Mouse (Mus musculus) intestine, embryonic 15.5 days (tissue): ENCODE measurements around the gene Cdc42bpa. TPM values are rescaled to one million over a fixed set of nuclear protein-coding genes. Genes with fewer than 3 reads are reported as not detected.

Experiments
- ATAC-seq: fragments of 200-750 bp; cut with Nextera tagmentation; 2 replicates; pipeline ENCODE4 v1.8.0; 2017; ENCODE audit warnings: moderate TSS enrichment, moderate library complexity
- H3K27ac ChIP-seq: fragments of 300-500 bp; sonication (generic); 2 replicates; pipeline ENCODE4 v1.5.1; 2015; ENCODE audit warnings: mild to moderate bottlenecking, inconsistent platforms
- H3K27me3 ChIP-seq: fragments of 300-500 bp; sonication (generic); replicated peaks from 2 replicates; pipeline ENCODE4 v1.6.1; 2015; ENCODE audit warnings: inconsistent platforms
- H3K36me3 ChIP-seq: fragments of 300-500 bp; sonication (generic); 2 replicates; pipeline ENCODE4 v1.6.1; 2015; ENCODE audit warnings: inconsistent platforms
- H3K4me1 ChIP-seq: fragments of 300-500 bp; sonication (generic); replicated peaks from 2 replicates; pipeline ENCODE4 v1.6.1; 2015; ENCODE audit warnings: inconsistent platforms
- H3K4me2 ChIP-seq: fragments of 300-500 bp; sonication (generic); replicated peaks from 2 replicates; pipeline ENCODE4 v1.6.1; 2015; ENCODE audit warnings: mild to moderate bottlenecking, inconsistent platforms
- H3K4me3 ChIP-seq: fragments of 300-500 bp; sonication (generic); replicated peaks from 2 replicates; pipeline ENCODE4 v1.5.1; 2015; ENCODE audit warnings: inconsistent platforms
- H3K9ac ChIP-seq: fragments of 300-500 bp; sonication (generic); 2 replicates; pipeline ENCODE4 v1.6.1; 2015; ENCODE audit warnings: inconsistent platforms
- H3K9me3 ChIP-seq: fragments of 300-500 bp; sonication (generic); 2 replicates; pipeline ENCODE4 v1.6.1; 2016; ENCODE audit warnings: inconsistent platforms
- WGBS: fragments of 180-500 bp; shearing (Covaris S2); methylation state at CpG from one replicate; pipeline ENCODE4 v1.1.7; 2015; 5-methylcytosine and 5-hydroxymethylcytosine counted together
- polyA plus RNA-seq: library from polyadenylated mRNA; unstranded; fragments of >200 nt; fragmentation: Nextera tagmentation; extraction: Ambion mirVana; gene quantifications from 2 replicates; pipeline ENCODE4 v1.2.1, GENCODE M21; 2015

Gene Cdc42bpa
- polyA plus RNA-seq, 1 experiment from 2014 or later, result 12.4 TPM

- ATAC-seq, result no peak
- 0 out of 2 replicates have a peak, but pooled peaks cover 3% of the 10 kb centered on the region for H3K36me3 ChIP-seq
- H3K27ac ChIP-seq, result no peak overlapping the region
- whole genome bisulfite sequencing, result 86% methylated on average over 9 of the region's 9 CpGs
- H3K4me2 ChIP-seq, result no peak overlapping the region
- H3K4me3 ChIP-seq, result no peak overlapping the region
- peaks cover 14% of the 10 kb centered on the region for H3K4me1 ChIP-seq
- no peaks in the 10 kb centered on the region for H3K27me3 ChIP-seq
- no peak overlapping the region for H3K9ac ChIP-seq
- no peaks in the 10 kb centered on the region for H3K9me3 ChIP-seq
Observed at GRCm38 (mm10) chr1:180178340-180178739, 218.1 kb downstream of the Cdc42bpa start.

DNA sequence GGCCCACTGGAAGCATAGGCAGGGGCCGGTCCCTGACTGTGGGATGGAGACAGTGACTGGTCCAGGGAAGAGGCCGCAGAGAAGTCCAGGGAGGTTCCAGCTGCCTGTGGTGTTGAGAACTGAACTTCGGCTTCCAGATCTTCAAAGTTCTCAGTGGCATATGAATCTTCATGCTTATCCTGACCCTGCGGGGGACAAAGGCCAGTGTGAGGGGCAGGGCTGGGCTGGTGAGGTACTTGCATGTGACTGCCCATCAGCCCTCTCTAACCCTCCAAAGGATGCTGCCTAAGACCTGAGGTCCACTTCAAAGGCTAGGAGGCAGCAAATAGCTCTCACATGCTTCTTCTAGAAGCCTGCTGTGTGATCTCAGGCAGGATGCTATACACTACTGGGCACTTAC is 218.8 kb downstream of the Cdc42bpa start:
- 0 out of 2 replicates have a peak, but pooled peaks cover 3% of the 10 kb centered on the region for H3K36me3 ChIP-seq
- no peaks in the 10 kb centered on the region for H3K9me3 ChIP-seq
- H3K4me2 ChIP-seq, result no peak overlapping the region
- H3K4me1 ChIP-seq, result peaks cover 18% of the 10 kb centered on the region
- no peak overlapping the region for H3K4me3 ChIP-seq
- no peak overlapping the region for H3K27ac ChIP-seq
- no peak for ATAC-seq
- WGBS, result 94% methylated on average over 4 of the region's 4 CpGs
- H3K27me3 ChIP-seq, result no peaks in the 10 kb centered on the region
- no peak overlapping the region for H3K9ac ChIP-seq

- Histone ChIP-seq H3K9ac (no peak overlapping the region), H3K27me3 (no peaks in the 10 kb centered on the region), H3K4me2 (no peak overlapping the region), H3K4me3 (no peak overlapping the region), H3K9me3 (no peaks in the 10 kb centered on the region), H3K27ac (no peak overlapping the region), H3K36me3 (0 out of 2 replicates have a peak, but pooled peaks cover 3% of the 10 kb centered on the region), H3K4me1 (peaks cover 20% of the 10 kb centered on the region)
- 90% methylated on average over 2 of the region's 2 CpGs for WGBS
- no peak for ATAC-seq
Observed at GRCm38 (mm10) chr1:180179840-180180239, 219.6 kb downstream of the Cdc42bpa start.

DNA sequence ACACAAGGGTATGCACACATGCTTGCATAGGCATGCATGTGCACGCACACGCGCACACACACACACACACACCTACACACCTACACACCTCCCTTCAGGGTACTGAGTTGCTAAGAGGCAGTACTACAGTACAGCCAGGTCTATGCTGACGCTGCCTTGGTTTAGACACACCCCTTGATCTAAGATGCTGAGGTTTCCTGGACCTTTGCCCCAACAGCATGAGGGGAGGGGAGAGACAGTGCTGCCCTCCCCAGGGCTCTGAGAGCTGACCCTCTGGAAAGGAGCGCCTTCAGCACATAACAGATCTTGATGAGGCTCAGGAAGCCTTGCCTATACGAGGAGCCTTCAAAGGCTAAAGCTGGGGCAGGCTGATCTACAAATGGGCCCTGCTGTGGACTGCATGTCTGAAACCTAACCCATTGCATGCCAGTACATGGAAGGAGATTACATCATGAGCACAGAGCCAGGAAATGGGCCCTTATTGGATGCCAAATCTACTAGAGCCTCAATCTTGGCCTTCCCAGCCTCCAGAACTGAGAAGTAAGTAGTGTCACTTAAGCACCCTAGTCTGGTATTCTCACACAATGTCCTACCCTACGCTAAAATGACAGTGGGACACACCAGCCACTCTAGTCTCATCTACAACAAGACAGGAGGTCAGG is 221.2 kb downstream of the Cdc42bpa start:
- Histone ChIP-seq H3K4me2 (no peak overlapping the region), H3K27ac (no peak overlapping the region), H3K4me1 (peaks cover 34% of the 10 kb centered on the region), H3K9me3 (no peaks in the 10 kb centered on the region), H3K36me3 (0 out of 2 replicates have a peak, but pooled peaks cover 3% of the 10 kb centered on the region), H3K27me3 (no peaks in the 10 kb centered on the region), H3K9ac (no peak overlapping the region), H3K4me3 (no peak overlapping the region)
- WGBS, result 80% methylated on average over 7 of the region's 7 CpGs
- no peak for ATAC-seq

DNA sequence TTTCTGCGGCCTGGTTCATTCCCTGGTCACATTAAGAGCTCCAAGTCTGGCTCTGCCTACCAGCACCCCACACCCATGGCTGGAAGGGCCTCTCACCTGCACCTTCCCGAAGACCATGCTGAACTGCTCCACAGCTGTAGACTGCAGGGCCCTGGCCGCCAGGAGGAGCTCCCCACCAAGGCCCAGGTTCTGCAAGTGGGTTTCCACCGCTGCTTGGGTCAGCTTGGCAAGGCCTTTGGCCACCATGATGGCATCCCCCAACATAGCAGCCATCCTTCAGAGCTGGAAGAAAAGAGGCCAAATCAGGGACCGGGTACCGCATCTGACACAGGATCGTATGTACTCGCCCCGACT is 221.7 kb downstream of the Cdc42bpa start:
- Histone ChIP-seq H3K36me3 (0 out of 2 replicates have a peak, but pooled peaks cover 3% of the 10 kb centered on the region), H3K4me1 (peaks cover 37% of the 10 kb centered on the region), H3K27me3 (no peaks in the 10 kb centered on the region), H3K4me3 (no peak overlapping the region), H3K4me2 (no peak overlapping the region), H3K9me3 (no peaks in the 10 kb centered on the region), H3K9ac (no peak overlapping the region), H3K27ac (peak overlapping the region; percentile 37; the same call in 1 of the 2 replicates)
- no peak for ATAC-seq
- 83% methylated on average over 9 of the region's 9 CpGs for WGBS

DNA sequence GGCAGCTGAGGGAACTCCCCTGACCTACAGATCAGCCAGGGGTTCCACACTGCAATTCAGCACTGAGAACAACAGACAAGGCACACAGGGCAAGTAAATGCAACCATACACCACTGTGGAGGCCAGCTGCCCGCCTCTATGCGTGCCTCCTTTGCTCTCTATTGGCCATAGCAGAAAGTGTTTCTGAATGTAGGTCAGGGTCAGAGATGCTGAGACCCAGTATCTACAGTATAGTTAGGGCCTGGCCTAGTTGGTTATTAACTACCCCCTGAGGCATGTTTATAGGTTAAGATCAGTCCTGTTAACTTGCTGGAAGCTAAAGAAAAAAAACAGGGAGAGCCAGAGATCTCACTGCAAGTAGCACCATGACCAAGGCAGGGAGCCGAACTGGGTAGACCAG is 222.5 kb downstream of the Cdc42bpa start:
- peak; percentile 51 for ATAC-seq
- H3K4me3 ChIP-seq, result no peak overlapping the region
- no peak overlapping the region for H3K4me2 ChIP-seq
- no peaks in the 10 kb centered on the region for H3K9me3 ChIP-seq
- 0 out of 2 replicates have a peak, but pooled peaks cover 3% of the 10 kb centered on the region for H3K36me3 ChIP-seq
- WGBS, result 67% methylated on average over 3 of the region's 3 CpGs
- no peaks in the 10 kb centered on the region for H3K27me3 ChIP-seq
- no peak overlapping the region for H3K9ac ChIP-seq
- H3K4me1 ChIP-seq, result peaks cover 37% of the 10 kb centered on the region
- peak overlapping the region; percentile 67 for H3K27ac ChIP-seq

DNA sequence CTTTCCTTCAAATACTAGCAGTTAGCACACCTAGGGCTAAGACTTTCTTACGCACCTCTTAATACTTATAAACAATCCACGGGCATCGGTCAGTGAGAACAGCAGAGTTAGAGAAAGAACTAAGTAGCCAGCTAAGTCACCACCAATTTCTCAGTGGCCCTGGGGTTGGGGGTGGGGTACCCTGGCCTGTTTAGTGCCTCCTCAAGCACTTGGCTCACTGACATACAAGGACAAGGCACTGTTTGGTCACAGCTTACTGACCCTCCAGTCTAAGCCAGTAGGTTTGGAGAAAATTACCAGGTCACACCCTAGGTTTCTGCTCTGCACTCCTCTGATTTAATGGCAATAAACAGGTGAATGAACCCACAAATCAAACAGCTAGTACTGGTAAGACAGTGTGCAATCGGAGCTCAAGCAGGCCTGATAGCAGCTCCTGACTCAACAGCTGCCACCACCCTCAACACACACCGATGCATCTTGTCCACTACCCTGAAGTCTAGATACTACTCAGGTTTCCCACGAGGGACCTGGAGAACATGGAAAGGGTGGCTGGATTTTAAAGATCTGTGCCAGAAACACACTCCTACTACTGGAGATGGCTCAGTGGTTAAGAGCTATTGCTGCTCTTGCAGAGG is 223.4 kb downstream of the Cdc42bpa start:
- Histone ChIP-seq H3K9me3 (no peaks in the 10 kb centered on the region), H3K27me3 (no peaks in the 10 kb centered on the region), H3K4me2 (no peak overlapping the region), H3K36me3 (0 out of 2 replicates have a peak, but pooled peaks cover 3% of the 10 kb centered on the region), H3K9ac (no peak overlapping the region), H3K4me3 (no peak overlapping the region), H3K27ac (peak overlapping the region; percentile 67), H3K4me1 (peaks cover 37% of the 10 kb centered on the region)
- WGBS, result 66% methylated on average over 6 of the region's 6 CpGs
- peak; percentile 11; the same call in 1 of the 2 replicates for ATAC-seq

DNA sequence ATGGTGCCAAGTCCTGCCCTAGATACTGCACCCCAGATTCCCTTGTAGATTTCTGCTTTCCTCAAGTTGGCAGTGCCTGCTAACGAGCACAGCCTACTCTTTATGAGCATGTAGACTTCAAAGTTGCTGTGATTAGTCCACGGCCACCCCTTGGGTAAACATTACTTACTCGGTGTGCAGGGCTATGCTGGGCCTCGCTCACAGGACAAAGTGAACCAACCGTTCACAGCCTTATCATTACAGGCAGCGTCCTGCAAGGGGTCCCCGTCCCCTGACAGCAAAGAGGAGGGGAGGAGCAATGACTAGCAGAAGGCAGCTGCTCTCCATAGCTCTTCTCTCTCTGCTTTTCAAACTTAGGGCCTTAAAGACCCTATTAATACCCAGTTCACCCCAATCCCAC is 224.5 kb downstream of the Cdc42bpa start:
- 30% methylated on average over 7 of the region's 7 CpGs for WGBS
- Histone ChIP-seq H3K27ac (peak overlapping the region; percentile 42), H3K4me3 (no peak overlapping the region), H3K36me3 (no peaks in the 10 kb centered on the region), H3K4me1 (peaks cover 37% of the 10 kb centered on the region), H3K27me3 (no peaks in the 10 kb centered on the region), H3K9me3 (no peaks in the 10 kb centered on the region), H3K4me2 (no peak overlapping the region), H3K9ac (no peak overlapping the region)
- peak; percentile 89 for ATAC-seq

GRCm38 (mm10) chr1:180185877-180186276 is 225.6 kb downstream of the Cdc42bpa start:
- no peak overlapping the region for H3K4me2 ChIP-seq
- no peak overlapping the region for H3K9ac ChIP-seq
- no peaks in the 10 kb centered on the region for H3K9me3 ChIP-seq
- no peaks in the 10 kb centered on the region for H3K27me3 ChIP-seq
- ATAC-seq, result no peak
- H3K4me1 ChIP-seq, result peaks cover 37% of the 10 kb centered on the region
- H3K27ac ChIP-seq, result no peak overlapping the region
- WGBS, result 62% methylated on average over 5 of the region's 5 CpGs
- no peak overlapping the region for H3K4me3 ChIP-seq
- no peaks in the 10 kb centered on the region for H3K36me3 ChIP-seq

DNA sequence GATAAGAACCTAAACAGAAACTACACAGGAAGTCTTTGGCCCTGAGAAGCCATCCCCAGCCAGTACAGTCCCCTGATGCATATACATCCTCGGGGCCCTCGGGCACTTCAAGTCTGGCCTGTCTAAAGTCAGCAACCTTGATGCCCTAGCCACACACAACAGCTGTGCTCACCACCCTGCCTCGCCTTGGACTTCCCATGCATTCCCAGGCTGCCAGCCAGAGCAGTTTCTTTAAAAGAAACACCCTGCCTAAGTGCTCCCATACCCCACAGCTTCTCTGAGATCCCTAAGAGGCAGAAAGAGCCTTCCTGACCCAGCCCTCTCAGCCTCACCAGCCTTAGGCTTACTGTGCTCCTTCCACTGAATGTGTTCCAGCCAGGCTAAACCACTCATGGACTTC is 226.1 kb downstream of the Cdc42bpa start:
- WGBS, result 88% methylated on average over 3 of the region's 3 CpGs
- Histone ChIP-seq H3K36me3 (no peaks in the 10 kb centered on the region), H3K27ac (no peak overlapping the region), H3K9ac (no peak overlapping the region), H3K9me3 (no peaks in the 10 kb centered on the region), H3K4me2 (no peak overlapping the region), H3K4me3 (no peak overlapping the region), H3K4me1 (peaks cover 37% of the 10 kb centered on the region), H3K27me3 (no peaks in the 10 kb centered on the region)
- ATAC-seq, result no peak

DNA sequence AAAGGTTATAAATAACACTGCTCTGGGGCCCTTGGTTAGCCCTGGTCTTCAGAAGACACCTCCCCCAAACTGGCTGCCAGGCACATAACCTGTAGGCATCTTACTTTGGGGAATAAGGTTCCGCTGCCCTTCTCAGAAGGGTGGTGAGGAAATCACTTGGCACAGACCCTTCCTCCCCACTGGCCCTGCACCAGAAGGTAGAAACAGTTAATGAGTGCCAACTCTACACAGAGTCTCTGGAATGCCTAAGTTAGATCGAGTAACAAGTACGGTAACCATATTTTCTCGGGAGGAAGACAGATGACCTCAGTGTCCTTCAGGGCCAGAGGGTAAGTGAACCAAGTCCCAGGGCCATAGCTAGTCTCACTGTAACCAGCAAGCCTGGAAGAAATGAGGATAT is 228.7 kb downstream of the Cdc42bpa start:
- no peak overlapping the region for H3K27ac ChIP-seq
- 84% methylated on average over 4 of the region's 4 CpGs for WGBS
- no peaks in the 10 kb centered on the region for H3K36me3 ChIP-seq
- no peak overlapping the region for H3K9ac ChIP-seq
- no peak overlapping the region for H3K4me2 ChIP-seq
- H3K9me3 ChIP-seq, result no peaks in the 10 kb centered on the region
- H3K27me3 ChIP-seq, result no peaks in the 10 kb centered on the region
- peaks cover 21% of the 10 kb centered on the region for H3K4me1 ChIP-seq
- H3K4me3 ChIP-seq, result no peak overlapping the region
- ATAC-seq, result no peak

DNA sequence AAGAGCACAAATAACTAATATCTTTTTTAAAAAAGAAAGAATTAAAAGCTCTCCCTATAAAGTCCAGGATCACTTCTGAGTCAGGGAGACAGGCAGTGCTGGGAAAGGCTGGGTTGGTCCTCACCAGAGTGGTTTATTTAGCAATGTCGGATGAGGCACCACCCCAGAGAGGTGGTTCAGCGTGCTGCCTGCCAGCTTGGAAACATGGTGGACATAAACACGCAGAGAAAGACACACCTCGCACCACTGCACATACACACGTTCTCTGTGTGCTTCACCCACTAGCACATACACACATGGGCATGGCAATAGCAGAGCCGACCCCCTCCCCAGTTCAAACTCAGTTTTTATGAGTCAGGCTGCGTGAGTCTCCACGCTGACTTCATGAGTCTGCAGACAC is 230.8 kb downstream of the Cdc42bpa start:
- Histone ChIP-seq H3K4me2 (no peak overlapping the region), H3K4me3 (no peak overlapping the region), H3K4me1 (peaks cover 15% of the 10 kb centered on the region), H3K9me3 (no peaks in the 10 kb centered on the region), H3K9ac (no peak overlapping the region), H3K27me3 (no peaks in the 10 kb centered on the region), H3K36me3 (no peaks in the 10 kb centered on the region), H3K27ac (no peak overlapping the region)
- ATAC-seq, result no peak
- WGBS, result 74% methylated on average over 8 of the region's 8 CpGs
